Mouse (Mus musculus) Patski (cell line): ENCODE results near the gene Cox7a2l. TPM values are rescaled to one million over a fixed set of nuclear protein-coding genes. Genes with fewer than 3 reads are reported as not detected.

ENCODE experiments used
- ATAC-seq: fragments of 100-300 bp; one replicate; pipeline ENCODE4 v1.8.0; 2021
- CTCF ChIA-PET: fragments of 350-600 bp; sonication (Branson Sonifier 250); formaldehyde crosslinking; loops from one replicate; lab custom pipeline; 2022; ENCODE audit warnings: inconsistent platforms; lab: Charles Lee
- POLR2A ChIA-PET: fragments of 350-600 bp; sonication (Branson Sonifier 250); formaldehyde crosslinking; loops from one replicate; lab custom pipeline; 2022; ENCODE audit warnings: antibody characterized with exemption, inconsistent platforms; lab: Charles Lee
- DNase-seq: peaks from one replicate; pipeline ENCODE4 v3.0.0-alpha.2; 2011; ENCODE audit warnings: low read depth, low spot score
- H3K27me3 ChIP-seq: fragments of 371-371 bp; one replicate; pipeline ENCODE4 v1.5.1; 2021
- CTCF ChIP-seq: fragments of 100-300 bp; IDR thresholded peaks from one replicate; pipeline ENCODE4 v1.5.1; 2021
- in situ Hi-C: fragments of 300-500 bp; cut with MboI; formaldehyde crosslinking; loops from 3 replicates; pipeline ENCODE4 v1.11.1; 2018; ENCODE audit warnings: low pct_unique_long_range_greater_than_20kb, mixed read lengths
- polyA plus RNA-seq: library from polyadenylated mRNA; unstranded; gene quantifications from one replicate; pipeline ENCODE4 v1.2.3, GENCODE M21; 2021

The Cox7a2l gene
- polyA plus RNA-seq, 1 experiment from 2014 or later = 279 TPM

- POLR2A ChIA-PET = no interaction called here
- in situ Hi-C loops = no loop called here
- CTCF ChIA-PET = interaction anchor here (1.4 kb wide), 1 partner anchor 13 kb away, joined by 4 read pairs; no protein-coding TSS in a partner anchor
- ATAC-seq (no peak), DNase-seq (no peak)
- TF ChIP-seq CTCF = no peak
- H3K27me3 ChIP-seq = no peaks in the 10 kb centered on the region
Observed at GRCm38 (mm10) chr17:83526091-83526561, 9.0 kb upstream of the Cox7a2l start.

DNA sequence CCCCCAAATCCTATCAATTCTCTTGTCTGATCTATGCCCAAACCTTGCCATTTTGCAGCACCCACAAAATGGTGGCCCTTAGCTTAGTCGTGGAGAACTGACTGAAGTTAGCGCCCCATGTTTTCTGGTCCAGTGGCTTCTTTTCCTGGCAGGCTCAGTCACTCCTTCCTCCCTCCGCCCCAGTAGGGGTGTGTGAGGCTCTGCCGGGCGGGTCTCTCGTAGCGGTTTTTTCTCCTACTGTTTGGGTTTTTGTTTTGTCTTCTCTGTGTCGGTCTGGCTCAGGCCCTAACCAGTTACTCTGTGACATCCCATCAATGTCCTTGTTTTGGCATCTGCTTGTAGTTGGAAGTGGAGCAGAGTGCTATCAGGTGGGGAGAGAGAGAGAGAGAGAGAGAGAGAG lies 8.5 kb upstream of the Cox7a2l start:
- in situ Hi-C loops = no loop called here
- POLR2A ChIA-PET = no interaction called here
- no peaks in the 10 kb centered on the region for H3K27me3 ChIP-seq
- DNase-seq (no peak), ATAC-seq (no peak)
- CTCF ChIA-PET = no interaction called here
- no peak for TF ChIP-seq CTCF

- no peaks in the 10 kb centered on the region for H3K27me3 ChIP-seq
- no peak for ATAC-seq
- no peak for TF ChIP-seq CTCF
- no peak for DNase-seq
- in situ Hi-C loops = no loop called here
- POLR2A ChIA-PET = no interaction called here
- CTCF ChIA-PET = interaction anchor here (0.7 to 1.6 kb wide), 2 partner anchors 10 to 11 kb away, joined by 3 to 5 read pairs; no protein-coding TSS in a partner anchor
Observed at GRCm38 (mm10) chr17:83524753-83525152, 7.6 kb upstream of the Cox7a2l start.

GRCm38 (mm10) chr17:83522590-83523379 lies 5.7 kb upstream of the Cox7a2l start:
- in situ Hi-C loops = no loop called here
- no peak for DNase-seq
- CTCF ChIA-PET = interaction anchor here (1.4 kb wide), 1 partner anchor 11 kb away, joined by 4 read pairs; no protein-coding TSS in a partner anchor
- TF ChIP-seq CTCF = no peak
- no peaks in the 10 kb centered on the region for H3K27me3 ChIP-seq
- ATAC-seq = no peak
- POLR2A ChIA-PET = no interaction called here

DNA sequence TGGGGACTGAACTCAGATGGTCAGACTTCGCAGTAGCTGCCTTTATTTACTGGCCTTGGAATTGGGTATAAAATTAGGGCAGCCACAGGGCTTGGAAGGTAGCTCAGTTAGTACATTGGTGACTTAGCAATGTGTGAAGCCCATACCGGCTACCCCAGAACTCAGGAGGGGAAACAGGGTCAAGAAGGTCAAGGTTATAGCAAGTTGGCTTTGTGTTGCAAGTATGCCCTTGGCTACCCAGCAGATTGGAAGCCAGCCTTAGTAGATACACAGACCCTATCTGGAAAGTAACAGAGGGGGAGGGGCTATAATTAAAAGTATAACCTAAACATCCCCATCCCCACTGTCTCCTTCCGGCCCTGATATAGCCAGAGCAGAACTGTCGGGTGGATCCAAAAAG lies 4.8 kb upstream of the Cox7a2l start:
- ChIA-PET CTCF (no interaction called here), POLR2A (no interaction called here)
- no peaks in the 10 kb centered on the region for H3K27me3 ChIP-seq
- no peak for ATAC-seq
- in situ Hi-C loops = no loop called here
- no peak for DNase-seq
- TF ChIP-seq CTCF = no peak

- no peak for TF ChIP-seq CTCF
- in situ Hi-C loops = no loop called here
- DNase-seq (peak; percentile 81), ATAC-seq (peak; percentile 95)
- ChIA-PET POLR2A (interaction anchor here (0.7 kb wide), 1 partner anchor 15 kb away, joined by 7 read pairs; no protein-coding TSS in a partner anchor), CTCF (interaction anchor here (2.4 kb wide), 1 partner anchor 10 kb away, joined by 5 read pairs; no protein-coding TSS in a partner anchor)
- no peaks in the 10 kb centered on the region for H3K27me3 ChIP-seq
Observed at GRCm38 (mm10) chr17:83514213-83514701, 2.9 kb downstream of the Cox7a2l start.

GRCm38 (mm10) chr17:83513655-83514212 lies 3.4 kb downstream of the Cox7a2l start:
- ChIA-PET POLR2A (no interaction called here), CTCF (interaction anchor here (2.4 kb wide), 1 partner anchor 10 kb away, joined by 5 read pairs; no protein-coding TSS in a partner anchor)
- H3K27me3 ChIP-seq = no peaks in the 10 kb centered on the region
- in situ Hi-C loops = no loop called here
- ATAC-seq = peak; percentile 37
- TF ChIP-seq CTCF = no peak
- DNase-seq = no peak

- in situ Hi-C loops = no loop called here
- no peak for ATAC-seq
- DNase-seq = no peak
- no peak for TF ChIP-seq CTCF
- no peaks in the 10 kb centered on the region for H3K27me3 ChIP-seq
- POLR2A ChIA-PET = no interaction called here
- CTCF ChIA-PET = no interaction called here
Observed at GRCm38 (mm10) chr17:83512130-83512529, 5.0 kb downstream of the Cox7a2l start.

DNA sequence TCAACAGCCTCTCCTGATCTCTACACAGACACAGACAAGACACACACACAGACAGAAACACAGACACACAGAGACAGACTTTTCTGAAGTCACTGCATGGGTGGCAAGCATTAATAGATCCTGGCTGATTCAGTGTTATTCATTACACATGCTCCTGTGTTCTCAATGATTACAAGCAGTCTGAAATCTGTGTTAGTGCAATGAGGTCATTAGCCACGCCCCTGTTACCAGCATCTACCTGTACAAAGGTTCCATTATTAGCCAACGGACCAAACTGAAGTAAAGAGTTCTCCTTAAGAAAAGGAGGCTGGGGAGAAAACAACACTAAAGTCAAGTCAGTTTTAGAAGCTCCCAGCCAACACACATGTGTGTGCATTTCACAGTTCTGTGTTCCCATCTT lies 13.4 kb downstream of the Cox7a2l start:
- no peaks in the 10 kb centered on the region for H3K27me3 ChIP-seq
- ATAC-seq (no peak), DNase-seq (no peak)
- ChIA-PET CTCF (no interaction called here), POLR2A (no interaction called here)
- in situ Hi-C loops = no loop called here
- no peak for TF ChIP-seq CTCF

DNA sequence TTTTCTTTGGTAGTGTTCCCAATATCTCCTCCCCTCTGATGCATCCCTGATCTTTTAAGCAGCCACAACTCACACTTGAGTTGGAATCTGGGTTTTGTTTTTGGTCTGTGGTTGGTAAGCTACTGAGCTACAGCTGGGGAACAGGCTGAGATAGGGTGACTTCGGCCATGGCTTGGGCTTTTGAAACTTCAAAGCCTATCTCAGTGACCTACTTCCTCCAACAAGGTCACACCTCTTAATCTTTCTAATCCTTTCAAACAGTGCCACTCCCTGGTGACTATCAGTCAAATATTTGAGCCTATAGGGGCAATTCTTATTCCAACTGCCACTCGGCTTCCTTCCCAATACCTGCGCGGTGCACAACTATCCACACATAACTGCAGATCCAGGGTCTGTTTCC lies 17.4 kb downstream of the Cox7a2l start:
- in situ Hi-C loops = no loop called here
- H3K27me3 ChIP-seq = no peaks in the 10 kb centered on the region
- ATAC-seq (no peak), DNase-seq (no peak)
- CTCF ChIA-PET = no interaction called here
- POLR2A ChIA-PET = no interaction called here
- TF ChIP-seq CTCF = no peak
